Mouse (Mus musculus) ES-Bruce4 (cell line): ENCODE measurements at regions not wholly inside any gene's neighbourhood (a gene's known extent, or its start where the extent isn't known, plus 50 kb on each side); places are given as distances from the start of the nearest gene placed in this dataset.

Source experiments
- CTCF ChIP-seq: IDR thresholded peaks from one replicate; pipeline ENCODE4 v1.8.1; 2011; ENCODE audit warnings: low read depth, low read length
- POLR2A ChIP-seq: IDR thresholded peaks from one replicate; pipeline ENCODE4 v1.8.1; 2011; ENCODE audit warnings: low read length; ENCODE audit not compliant: insufficient read depth

DNA sequence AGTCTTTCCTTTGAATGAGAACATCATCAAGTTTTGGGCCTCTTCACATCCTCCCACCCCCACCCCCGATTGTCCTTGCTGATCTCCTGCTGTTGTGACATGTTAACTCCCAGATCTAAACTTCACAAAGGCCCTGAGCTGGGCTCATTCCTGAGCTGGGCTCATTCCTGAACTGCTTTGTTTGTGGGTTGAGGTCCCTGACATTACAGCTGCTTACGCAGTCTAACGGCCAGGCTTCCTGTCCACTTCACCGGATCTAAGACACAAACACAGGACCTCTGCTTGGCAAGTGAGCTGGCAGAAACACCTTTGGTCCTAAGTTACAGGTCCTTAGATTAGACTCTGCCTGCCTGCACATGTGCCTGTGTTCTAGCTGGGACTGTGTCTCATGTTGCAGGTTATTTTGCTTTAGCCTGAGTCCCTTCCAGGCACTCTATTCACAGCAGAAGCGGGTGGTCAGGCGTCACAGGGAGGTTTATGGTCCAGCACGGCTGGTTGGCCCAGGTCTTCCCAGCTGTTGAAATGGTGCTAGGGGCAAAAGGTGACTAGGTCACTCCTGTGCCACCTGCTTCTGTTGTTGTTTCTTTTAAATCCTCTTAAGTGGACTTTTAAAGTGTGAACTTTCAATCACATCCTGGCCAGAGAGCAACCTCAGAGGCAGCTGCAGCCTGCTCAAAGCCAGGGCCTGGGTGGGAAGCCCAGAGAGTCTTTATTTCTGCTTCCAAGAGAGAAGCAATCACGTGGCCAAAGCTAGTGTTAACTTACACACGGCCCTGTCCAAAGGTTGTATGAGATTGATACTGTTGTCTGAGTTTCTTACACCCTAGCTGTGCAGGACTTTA, 79.1 kb downstream of the Foxb1 start:
- TF ChIP-seq CTCF (no peak), POLR2A (no peak)
